Mouse (Mus musculus): ENCODE results near the gene Nln.

- TF ChIP-seq POLR2A (IDR thresholded peaks at IDR 0.05; ENCODE audit: control insufficient read depth, extremely low read depth, insufficient read depth, low read length, poor library complexity), result no peak
- no peak for TF ChIP-seq CTCF (IDR thresholded peaks at IDR 0.05; ENCODE audit: borderline replicate concordance, control insufficient read depth, extremely low read depth, insufficient read depth, low read length, poor library complexity)
Measured at GRCm38 (mm10) chr13:104070703-104071102, 38.7 kb downstream of the Nln start.

All from thymus, adult 2 months (tissue).